Mouse (Mus musculus): ENCODE measurements at regions not wholly inside any gene's neighbourhood (a gene's known extent, or its start where the extent isn't known, plus 50 kb on each side); places are given as distances from the start of the nearest gene placed in this dataset.

GRCm38 (mm10) chr14:64580086-64580485, 476.0 kb downstream of the Prss52 start:
- DNase-seq (ENCODE audit: low spot score): no peak

GRCm38 (mm10) chr14:64580862-64581261, 476.8 kb downstream of the Prss52 start:
- DNase-seq (ENCODE audit: low spot score): no peak

GRCm38 (mm10) chr14:64581705-64582104, 477.6 kb downstream of the Prss52 start:
- no peak for DNase-seq (ENCODE audit: low spot score)

- no peak for DNase-seq (ENCODE audit: low spot score)
Measured at GRCm38 (mm10) chr14:64582822-64583221, 478.7 kb downstream of the Prss52 start.

GRCm38 (mm10) chr14:64584221-64584620, 480.1 kb downstream of the Prss52 start:
- no peak for DNase-seq (ENCODE audit: low spot score)

- no peak for DNase-seq (ENCODE audit: low spot score)
Measured at GRCm38 (mm10) chr14:64585081-64585470, 481.0 kb downstream of the Prss52 start.

GRCm38 (mm10) chr14:64585471-64586192, 481.5 kb downstream of the Prss52 start:
- no peak for DNase-seq (ENCODE audit: low spot score)

GRCm38 (mm10) chr14:64586386-64586859, 482.3 kb downstream of the Prss52 start:
- DNase-seq (ENCODE audit: low spot score): no peak

- DNase-seq (ENCODE audit: low spot score): no peak
Measured at GRCm38 (mm10) chr14:64586860-64587698, 483.0 kb downstream of the Prss52 start.

GRCm38 (mm10) chr14:64587699-64588434, 483.8 kb downstream of the Prss52 start:
- DNase-seq (ENCODE audit: low spot score): no peak

GRCm38 (mm10) chr14:64588561-64588960, 484.5 kb downstream of the Prss52 start:
- DNase-seq (ENCODE audit: low spot score): no peak

- no peak for DNase-seq (ENCODE audit: low spot score)
Measured at GRCm38 (mm10) chr14:64589126-64589525, 485.0 kb downstream of the Prss52 start.

GRCm38 (mm10) chr14:64589571-64590547, 485.8 kb downstream of the Prss52 start:
- DNase-seq (ENCODE audit: low spot score): no peak

- no peak for DNase-seq (ENCODE audit: low spot score)
Measured at GRCm38 (mm10) chr14:64590611-64591010, 486.5 kb downstream of the Prss52 start.

- DNase-seq (ENCODE audit: low spot score): no peak
Measured at GRCm38 (mm10) chr14:64591091-64591976, 487.2 kb downstream of the Prss52 start.

- DNase-seq (ENCODE audit: low spot score): no peak
Measured at GRCm38 (mm10) chr14:64592176-64592575, 488.1 kb downstream of the Prss52 start.

- no peak for DNase-seq (ENCODE audit: low spot score)
Measured at GRCm38 (mm10) chr14:64592706-64593320, 488.7 kb downstream of the Prss52 start.

GRCm38 (mm10) chr14:64593564-64593963, 489.5 kb downstream of the Prss52 start:
- no peak for DNase-seq (ENCODE audit: low spot score)

GRCm38 (mm10) chr14:64594021-64594561, 490.0 kb downstream of the Prss52 start:
- DNase-seq (ENCODE audit: low spot score): no peak

Data from ovary, postnatal 36 days (tissue).